Mouse (Mus musculus) megakaryocyte, adult 5-6 weeks (primary cell): ENCODE results near the gene Leprot. TPM values are rescaled to one million over a fixed set of nuclear protein-coding genes. Genes with fewer than 3 reads are reported as not detected.

Experiments used
- ATAC-seq: 2 replicates; pipeline ENCODE4 v1.8.0; 2016; ENCODE audit warnings: mild to moderate bottlenecking, inconsistent platforms; ENCODE audit not compliant: poor library complexity, severe bottlenecking
- total RNA-seq, 2 experiments: library from RNA; stranded (forward) in 1 of 2; stranded (reverse) in 1 of 2; fragments of 153-499, 151-499 nt in 1 of 2; fragments of 221-1000, 200-1000 nt in 1 of 2; gene quantifications; 2 replicates each; pipeline versions ENCODE4 v1.2.3 to v1.2.4; 2015 to 2017

Leprot gene
- total RNA-seq (2015) (67.5 and 69.0 TPM in 2 replicates), total RNA-seq (2017) (105 and 107 TPM in 2 replicates)

- peak; percentile 77 for ATAC-seq
Observed at GRCm38 (mm10) chr4:101647196-101647905, at the start of gene Leprot. Gene Leprot (plus strand): TSS chr4:101647718.

- ATAC-seq = no peak
Observed at GRCm38 (mm10) chr4:101601758-101602157, 45.8 kb upstream of the Leprot start.

GRCm38 (mm10) chr4:101603635-101604034 is 43.9 kb upstream of the Leprot start:
- no peak for ATAC-seq

DNA sequence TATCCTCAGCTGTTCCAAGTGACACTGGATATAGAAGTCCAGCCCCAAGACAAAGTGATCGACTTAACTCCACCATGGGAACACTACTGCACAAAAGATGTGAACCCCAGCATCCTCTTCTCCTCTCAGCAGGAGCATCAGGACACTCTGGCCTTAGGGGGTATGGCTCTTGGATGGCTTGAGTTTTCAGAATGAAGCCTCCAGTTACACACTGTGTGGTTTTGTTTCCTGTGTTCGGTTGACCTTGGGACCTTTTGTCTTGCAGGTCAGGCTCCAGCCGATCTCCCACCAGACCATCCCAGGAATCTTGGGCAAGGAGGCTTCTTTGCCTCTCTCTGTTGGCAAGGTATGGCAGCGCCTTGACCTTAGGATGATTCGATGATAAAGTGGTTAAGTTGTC is 31.0 kb upstream of the Leprot start:
- ATAC-seq = no peak

DNA sequence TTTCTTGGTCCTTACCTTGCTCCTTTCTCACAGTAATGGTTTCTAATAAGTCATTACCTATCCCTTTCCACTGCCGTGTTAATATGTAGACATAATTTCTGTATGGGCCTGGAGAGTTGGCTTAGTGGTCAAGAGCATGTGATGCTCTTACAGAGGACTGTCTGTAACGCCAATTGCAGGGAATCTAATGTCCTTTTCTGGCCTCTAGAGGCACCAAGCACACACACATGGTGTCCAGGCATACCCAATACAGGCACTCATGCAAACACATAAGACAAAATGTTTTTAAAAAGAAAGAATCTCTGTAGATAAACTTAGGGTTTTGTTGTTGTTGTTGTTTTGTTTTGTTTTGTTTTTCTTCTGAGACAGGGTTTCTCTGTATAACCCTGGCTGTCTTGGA is 29.8 kb upstream of the Leprot start:
- no peak for ATAC-seq

- no peak for ATAC-seq
Observed at GRCm38 (mm10) chr4:101620206-101620605, 27.3 kb upstream of the Leprot start.

DNA sequence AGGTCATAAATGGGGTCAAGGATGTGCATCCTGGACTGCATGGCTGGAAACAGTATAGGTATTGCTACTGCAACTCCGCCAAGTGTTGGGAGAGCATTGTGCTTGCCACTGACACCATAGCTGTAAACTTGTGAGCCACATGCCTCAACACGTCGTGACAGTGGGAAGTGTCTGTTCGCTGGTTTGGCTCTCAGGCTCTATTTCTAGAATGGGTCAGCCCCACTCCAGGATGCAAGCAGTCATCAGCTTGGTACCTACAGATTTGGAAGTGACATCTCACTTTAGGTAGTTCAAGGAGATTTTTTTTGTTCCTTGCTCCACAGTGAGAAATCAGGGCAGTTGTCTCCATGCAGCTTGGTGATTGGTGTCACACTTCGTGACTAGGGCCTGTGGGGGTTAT is 26.3 kb upstream of the Leprot start:
- no peak for ATAC-seq

GRCm38 (mm10) chr4:101625278-101625677 is 22.2 kb upstream of the Leprot start:
- ATAC-seq = no peak

DNA sequence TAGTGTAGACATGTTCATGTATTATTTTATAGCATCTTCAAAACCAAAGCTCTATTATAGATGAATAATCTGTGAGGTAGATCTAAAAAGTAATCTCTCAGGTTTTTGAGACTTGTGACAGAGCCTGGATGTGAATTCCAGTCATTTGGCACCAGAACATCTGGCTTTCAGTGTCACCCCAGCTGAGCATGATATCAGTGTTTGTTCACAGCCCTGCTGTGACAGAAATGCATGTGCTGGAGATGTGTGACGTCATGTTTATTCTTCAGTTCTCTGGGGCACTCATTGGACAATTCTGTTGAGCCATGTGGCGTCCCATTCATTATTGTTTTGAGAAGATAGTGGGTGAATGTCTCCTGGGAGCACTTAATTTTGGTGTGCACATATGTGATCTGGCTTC is 11.9 kb upstream of the Leprot start:
- no peak for ATAC-seq

DNA sequence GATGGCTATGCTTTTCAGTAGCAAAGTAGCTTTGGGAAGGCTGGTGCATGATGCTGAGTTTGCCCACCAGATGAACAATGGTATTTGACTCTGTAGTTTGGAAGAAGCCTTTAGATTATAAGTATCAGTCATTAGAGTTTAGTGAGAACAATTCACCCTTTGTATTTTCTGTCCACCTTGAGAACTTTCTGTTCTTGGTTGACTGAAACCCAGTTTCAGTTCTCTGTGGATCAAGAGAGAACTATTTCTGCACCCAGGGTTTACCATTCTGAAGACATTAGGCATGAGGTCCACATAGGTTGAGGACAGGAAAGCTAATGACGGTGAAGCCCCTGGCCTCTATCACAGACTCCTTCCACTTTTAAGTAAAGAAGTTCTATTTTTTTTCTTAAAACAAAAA is 10.0 kb upstream of the Leprot start:
- ATAC-seq = no peak

GRCm38 (mm10) chr4:101640631-101641030 is 6.9 kb upstream of the Leprot start:
- ATAC-seq = no peak

DNA sequence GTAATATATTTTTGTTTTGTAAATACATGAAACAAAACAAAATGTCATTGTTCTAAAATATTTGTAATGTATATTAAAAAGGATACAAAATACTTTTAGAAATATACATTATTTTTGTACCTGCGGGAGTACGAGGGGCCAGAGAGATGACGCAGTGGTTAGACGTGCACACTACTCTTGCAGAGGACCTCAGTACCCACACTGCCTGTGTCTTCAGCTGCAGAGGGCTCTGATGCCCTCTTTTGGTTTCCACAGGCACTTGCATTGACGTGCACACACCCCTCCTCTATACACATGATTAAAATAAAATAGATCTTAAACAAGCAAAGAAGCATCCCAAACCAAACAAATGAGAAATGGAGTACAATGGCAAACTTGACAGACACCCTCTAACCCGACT is 4.8 kb upstream of the Leprot start:
- no peak for ATAC-seq

DNA sequence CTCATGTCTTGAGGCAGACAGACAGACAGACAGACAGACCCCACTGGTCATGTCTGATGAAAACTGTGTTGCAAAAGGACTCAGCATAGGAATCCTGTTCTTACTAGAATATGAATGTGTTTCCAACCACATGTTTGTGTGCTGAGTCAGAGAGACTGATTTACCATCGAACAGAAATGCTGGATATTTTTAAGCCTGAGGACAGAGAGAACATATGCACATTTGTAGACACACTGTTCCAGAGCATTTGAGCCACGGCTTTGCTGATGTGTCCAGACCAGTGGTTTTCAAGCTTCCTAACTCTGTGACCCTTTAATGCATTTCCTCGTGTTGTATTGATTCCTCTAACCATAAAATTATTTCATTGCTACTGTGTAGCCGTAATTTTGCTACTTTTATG is 4.3 kb upstream of the Leprot start:
- no peak for ATAC-seq

- ATAC-seq = peak; percentile 6; the same call in 1 of the 2 replicates
Observed at GRCm38 (mm10) chr4:101646857-101647195, 692 bp upstream of the Leprot start.

DNA sequence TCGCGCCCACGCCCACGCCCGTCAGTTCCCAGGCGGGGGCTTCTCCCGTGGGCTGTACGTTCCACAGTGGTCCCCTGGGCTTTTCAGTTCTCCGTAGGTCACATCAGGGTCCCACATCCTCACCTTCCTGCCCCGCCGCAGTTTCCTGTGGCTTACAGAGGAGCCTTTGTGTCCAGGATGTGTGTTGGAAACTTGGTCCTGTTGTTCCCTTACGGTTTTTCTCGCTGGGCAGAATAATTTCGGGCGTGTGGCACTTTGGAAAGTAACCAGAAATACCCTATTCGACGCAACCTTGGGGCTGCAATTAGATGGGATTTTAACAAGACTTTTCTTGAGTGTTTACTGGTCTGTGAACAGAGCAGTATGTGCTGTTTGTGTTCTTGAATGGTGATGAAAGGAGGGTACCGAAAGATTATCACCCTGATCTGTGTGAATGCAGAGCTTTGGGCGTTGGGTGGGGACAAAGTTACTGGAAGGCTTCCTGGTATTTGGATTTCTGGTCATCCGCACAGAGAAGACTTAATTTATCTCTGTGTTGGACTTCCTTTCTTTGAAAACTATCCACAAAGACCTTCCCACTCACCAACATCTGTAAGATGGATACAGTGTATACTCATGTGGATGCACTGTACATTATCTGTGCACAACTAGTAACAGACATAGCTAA is 591 bp downstream of the Leprot start:
- no peak; the same call in 1 of the 2 replicates for ATAC-seq

- no peak for ATAC-seq
Observed at GRCm38 (mm10) chr4:101648745-101649144, 1.2 kb downstream of the Leprot start.

DNA sequence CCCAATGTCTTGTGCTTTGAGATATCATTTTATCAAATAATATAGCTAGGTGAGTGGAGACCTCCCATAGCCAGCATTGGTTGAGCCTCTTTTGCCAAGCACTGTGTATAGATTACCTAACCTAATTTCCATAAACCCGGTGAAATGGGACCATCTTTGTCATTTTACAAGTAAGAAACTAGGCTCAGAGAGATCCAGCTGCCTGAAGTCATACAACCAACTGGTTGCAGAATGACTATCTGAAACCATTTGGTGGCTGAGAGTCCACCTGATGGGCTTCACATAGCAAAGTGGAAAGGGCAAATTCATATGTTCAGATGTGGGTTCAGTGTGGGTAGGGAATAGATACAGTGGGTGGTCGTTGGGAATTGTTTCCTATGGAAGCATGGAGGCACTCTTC is 3.4 kb downstream of the Leprot start:
- ATAC-seq = no peak

GRCm38 (mm10) chr4:101654256-101654655 is 6.7 kb downstream of the Leprot start:
- no peak for ATAC-seq

GRCm38 (mm10) chr4:101654788-101655414 is 7.4 kb downstream of the Leprot start:
- ATAC-seq = 0 out of 2 replicates have a peak, but pooled peaks have one; percentile 25

DNA sequence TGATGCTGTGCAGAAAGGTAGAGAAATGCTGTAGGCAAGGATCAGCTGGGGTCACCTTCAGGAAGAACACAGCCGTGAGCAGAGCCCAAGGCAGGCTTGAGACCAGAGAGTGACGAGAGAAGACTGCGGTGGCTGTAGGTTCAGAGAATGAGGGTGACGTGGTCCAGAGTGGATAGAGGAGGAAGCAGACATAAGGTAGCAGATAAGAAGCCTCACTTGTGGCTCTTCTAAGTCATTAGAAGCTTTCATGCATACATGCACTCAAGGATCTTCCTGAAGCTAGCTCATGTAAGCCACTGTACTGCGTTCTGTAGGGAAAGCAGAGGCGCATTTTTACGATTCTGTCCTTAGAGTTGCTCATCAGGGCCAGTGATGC is 7.9 kb downstream of the Leprot start:
- ATAC-seq = no peak

GRCm38 (mm10) chr4:101656056-101656455 is 8.5 kb downstream of the Leprot start:
- no peak for ATAC-seq

DNA sequence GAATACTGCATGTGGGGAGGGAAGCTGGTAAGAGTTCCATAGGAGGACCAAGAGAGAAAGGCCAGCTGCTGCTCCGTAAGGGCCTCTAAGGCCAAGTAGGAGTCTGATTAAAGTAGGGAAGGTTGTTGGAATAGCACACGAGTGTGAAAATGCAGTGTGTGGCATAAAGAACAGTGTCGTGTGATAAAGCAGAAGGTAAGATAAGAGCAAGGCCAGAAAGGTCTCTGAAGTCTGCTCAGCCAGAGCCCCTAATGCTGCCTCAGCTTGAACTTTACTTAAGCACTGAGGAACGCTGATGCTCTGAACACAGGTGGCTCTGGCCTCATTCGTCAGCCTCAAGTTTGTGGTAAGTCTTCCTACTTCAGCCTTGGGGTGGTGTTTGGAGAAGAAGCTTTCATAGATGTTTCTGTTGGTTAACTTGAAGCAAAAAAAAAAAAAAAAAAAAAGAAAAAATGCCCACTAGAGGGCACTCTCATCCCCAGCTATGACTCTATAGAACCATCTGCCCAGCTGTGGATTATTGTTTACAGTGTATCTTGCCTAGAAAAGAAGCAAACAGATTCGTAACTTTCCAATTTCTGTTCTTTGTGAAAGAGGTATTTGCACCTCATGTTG is 9.5 kb downstream of the Leprot start:
- peak; percentile 50 for ATAC-seq
